Mouse (Mus musculus) limb, embryonic 15.5 days (tissue): Measurements from ENCODE around the gene Pank2. TPM values are rescaled to one million over a fixed set of nuclear protein-coding genes. Genes with fewer than 3 reads are reported as not detected.
A peak's percentile ranks its signal among the peaks of the same experiment; 100 is the strongest.

ENCODE experiments used
- ATAC-seq: fragments of 200-750 bp; cut with Nextera tagmentation; 2 replicates; pipeline ENCODE4 v1.8.0; 2017; ENCODE audit warnings: low read depth, moderate TSS enrichment; ENCODE audit not compliant: insufficient number of reproducible peaks, low FRiP score, low TSS enrichment
- H3K27ac ChIP-seq: fragments of 300-500 bp; sonication (generic); 2 replicates; pipeline ENCODE4 v1.5.1; 2015; ENCODE audit warnings: moderate library complexity, mild to moderate bottlenecking, inconsistent platforms
- H3K27me3 ChIP-seq: fragments of 300-500 bp; sonication (generic); 2 replicates; pipeline ENCODE4 v1.6.1; 2015; ENCODE audit warnings: inconsistent platforms
- H3K36me3 ChIP-seq: fragments of 300-500 bp; sonication (generic); 2 replicates; pipeline ENCODE4 v1.6.1; 2015; ENCODE audit warnings: inconsistent platforms
- H3K4me1 ChIP-seq: fragments of 300-500 bp; sonication (generic); 2 replicates; pipeline ENCODE4 v1.6.1; 2015; ENCODE audit warnings: inconsistent platforms
- H3K4me2 ChIP-seq: fragments of 300-500 bp; sonication (generic); 2 replicates; pipeline ENCODE4 v1.6.1; 2015; ENCODE audit warnings: mild to moderate bottlenecking, inconsistent platforms
- H3K4me3 ChIP-seq: fragments of 300-500 bp; sonication (generic); 2 replicates; pipeline ENCODE4 v1.5.1; 2015; ENCODE audit warnings: mild to moderate bottlenecking, inconsistent platforms
- H3K9ac ChIP-seq: fragments of 300-500 bp; sonication (generic); 2 replicates; pipeline ENCODE4 v1.6.1; 2015; ENCODE audit warnings: inconsistent platforms
- H3K9me3 ChIP-seq: fragments of 300-500 bp; sonication (generic); 2 replicates; pipeline ENCODE4 v1.6.1; 2016; ENCODE audit warnings: inconsistent platforms
- WGBS: fragments of 180-500 bp; shearing (Covaris S2); methylation state at CpG from one replicate; pipeline ENCODE4 v1.1.7; 2015; 5-methylcytosine and 5-hydroxymethylcytosine counted together
- microRNA-seq: library from miRNA; unstranded; fragments of <30 nt; microRNA quantifications from one replicate; pipeline ENCODE4, GENCODE M21; 2016
- polyA plus RNA-seq: library from polyadenylated mRNA; unstranded; fragments of >200 nt; fragmentation: Nextera tagmentation; extraction: Ambion mirVana; gene quantifications from 2 replicates; pipeline ENCODE4 v1.2.1, GENCODE M21; 2015

Gene Pank2
- polyA plus RNA-seq, 1 experiment from 2014 or later: 34.8 TPM

- no peak for ATAC-seq
- H3K4me1 ChIP-seq: no peaks in the 10 kb centered on the region
- 69% methylated on average over 6 of the region's 6 CpGs for WGBS
- H3K4me2 ChIP-seq: no peak overlapping the region
- H3K9ac ChIP-seq: no peak overlapping the region
- H3K27ac ChIP-seq: no peak overlapping the region
- H3K4me3 ChIP-seq: no peak overlapping the region
- H3K9me3 ChIP-seq: no peaks in the 10 kb centered on the region
- no peaks in the 10 kb centered on the region for H3K36me3 ChIP-seq
- H3K27me3 ChIP-seq: no peaks in the 10 kb centered on the region
Measured at GRCm38 (mm10) chr2:131337602-131338001, 75.3 kb downstream of the Pank2 start.

DNA sequence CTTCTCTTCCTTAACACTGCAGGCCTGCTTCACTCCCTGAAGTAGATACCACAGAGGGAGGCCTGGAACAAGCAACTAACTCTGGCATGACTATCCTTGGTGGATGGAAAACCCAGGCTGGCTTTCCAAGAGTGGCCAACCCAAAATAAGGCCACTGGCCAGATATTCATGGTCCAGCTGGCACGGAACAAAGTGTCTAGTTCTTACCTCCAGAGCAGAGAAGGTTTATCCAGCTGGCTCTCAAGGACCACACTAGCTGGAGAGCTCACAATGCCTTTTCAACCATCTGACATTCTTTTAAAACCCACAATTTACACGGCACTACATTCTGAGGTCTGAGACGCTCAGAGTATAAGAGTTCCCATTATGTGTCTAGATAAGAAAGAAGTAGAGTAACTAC lies 82.2 kb downstream of the Pank2 start:
- 67% methylated on average over 3 of the region's 3 CpGs for WGBS

DNA sequence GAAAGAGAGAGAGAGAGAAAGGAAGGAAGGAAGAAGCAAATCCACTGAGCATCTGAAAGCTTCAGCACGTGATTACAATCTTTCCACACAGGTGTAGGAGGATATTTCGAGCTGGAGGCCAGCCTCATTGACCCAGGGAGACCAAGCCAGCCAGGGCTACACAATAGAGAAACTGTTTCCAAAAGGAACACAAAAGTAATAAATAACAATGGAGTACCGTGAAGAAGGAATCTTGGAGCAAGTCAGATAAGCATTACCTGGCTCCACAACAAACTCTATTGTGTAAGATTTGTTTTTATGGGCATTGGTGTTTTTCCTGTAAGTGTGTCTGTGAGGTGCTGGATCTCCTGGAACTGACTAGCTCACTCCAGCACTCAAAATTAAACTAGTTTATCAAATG lies 83.3 kb downstream of the Pank2 start:
- Histone ChIP-seq H3K4me1 (no peaks in the 10 kb centered on the region), H3K36me3 (no peaks in the 10 kb centered on the region), H3K4me2 (no peak overlapping the region), H3K4me3 (no peak overlapping the region), H3K27me3 (no peaks in the 10 kb centered on the region), H3K9me3 (no peaks in the 10 kb centered on the region), H3K9ac (no peak overlapping the region), H3K27ac (no peak overlapping the region)
- 59% methylated on average over 3 of the region's 3 CpGs for WGBS
- ATAC-seq: no peak

More for the DNA sequence above, 82.2 kb downstream of the Pank2 start:
- no peaks in the 10 kb centered on the region for H3K9me3 ChIP-seq
- no peak overlapping the region for H3K9ac ChIP-seq
- no peak for ATAC-seq
- H3K36me3 ChIP-seq: no peaks in the 10 kb centered on the region
- no peaks in the 10 kb centered on the region for H3K27me3 ChIP-seq
- no peak overlapping the region for H3K4me3 ChIP-seq
- H3K4me1 ChIP-seq: no peaks in the 10 kb centered on the region
- H3K27ac ChIP-seq: no peak overlapping the region
- no peak overlapping the region for H3K4me2 ChIP-seq

Small RNA genes lying within 50 kb of the gene (microRNA-seq; reads per million reads assigned to microRNA genes)
- 60.1 reads per million, percentile 43 among the genes with 10 or more reads in this experiment for gene Mir103-2

Other genes with a start within 250 kb of the Pank2 start
- 29.5 and 31.8 TPM in 2 replicates for gene Gfra4, start 219.4 kb upstream of the Pank2 start, polyA plus RNA-seq
- 69.2 and 77.5 TPM in 2 replicates for gene Adam33, start 198.7 kb upstream of the Pank2 start, polyA plus RNA-seq
- gene Siglec1, start 175.7 kb upstream of the Pank2 start, polyA plus RNA-seq: 0.58 and 0.61 TPM in 2 replicates
- 16.0 and 22.0 TPM in 2 replicates for gene Hspa12b, start 135.2 kb upstream of the Pank2 start, polyA plus RNA-seq
- not detected in 2 replicates for gene Gm11037, start 129.0 kb upstream of the Pank2 start, polyA plus RNA-seq
- gene 1700037H04Rik, start 102.4 kb upstream of the Pank2 start, polyA plus RNA-seq: 53.6 and 56.0 TPM in 2 replicates
- 9.6 and 12.0 TPM in 2 replicates for gene Cenpb, start 82.4 kb upstream of the Pank2 start, polyA plus RNA-seq
- 51.2 and 51.3 TPM in 2 replicates for gene Cdc25b, start 75.5 kb upstream of the Pank2 start, polyA plus RNA-seq
- 5.3 and 6.1 TPM in 2 replicates for gene Spef1, start 75.2 kb upstream of the Pank2 start, polyA plus RNA-seq
- 26.7 and 27.8 TPM in 2 replicates for gene Ap5s1, start 55.4 kb upstream of the Pank2 start, polyA plus RNA-seq
- 19.2 and 22.5 TPM in 2 replicates for gene Mavs, start 28.4 kb upstream of the Pank2 start, polyA plus RNA-seq
- 7.3 and 7.5 TPM in 2 replicates for gene Rnf24, start 90.4 kb downstream of the Pank2 start, polyA plus RNA-seq
- 54.0 and 55.1 TPM in 2 replicates for gene Smox, start 229.0 kb downstream of the Pank2 start, polyA plus RNA-seq